Mouse (Mus musculus) urinary bladder, adult 2 months (tissue): Measurements from ENCODE around the gene Fam189a2. TPM values are rescaled to one million over a fixed set of nuclear protein-coding genes. Genes with fewer than 3 reads are reported as not detected.
A peak's percentile ranks its signal among the peaks of the same experiment; 100 is the strongest.

ENCODE experiments used
- DNase-seq: peaks from one replicate; pipeline ENCODE4 v3.0.0; 2022; ENCODE audit warnings: low spot score
- polyA plus RNA-seq: library from polyadenylated mRNA; depleted of rRNA; stranded (reverse); fragments of >200 nt; gene quantifications from 2 replicates; pipeline ENCODE4 v1.2.3, GENCODE M21; 2012

Fam189a2 gene
- polyA plus RNA-seq, 1 experiment, result 34.3 TPM

DNA sequence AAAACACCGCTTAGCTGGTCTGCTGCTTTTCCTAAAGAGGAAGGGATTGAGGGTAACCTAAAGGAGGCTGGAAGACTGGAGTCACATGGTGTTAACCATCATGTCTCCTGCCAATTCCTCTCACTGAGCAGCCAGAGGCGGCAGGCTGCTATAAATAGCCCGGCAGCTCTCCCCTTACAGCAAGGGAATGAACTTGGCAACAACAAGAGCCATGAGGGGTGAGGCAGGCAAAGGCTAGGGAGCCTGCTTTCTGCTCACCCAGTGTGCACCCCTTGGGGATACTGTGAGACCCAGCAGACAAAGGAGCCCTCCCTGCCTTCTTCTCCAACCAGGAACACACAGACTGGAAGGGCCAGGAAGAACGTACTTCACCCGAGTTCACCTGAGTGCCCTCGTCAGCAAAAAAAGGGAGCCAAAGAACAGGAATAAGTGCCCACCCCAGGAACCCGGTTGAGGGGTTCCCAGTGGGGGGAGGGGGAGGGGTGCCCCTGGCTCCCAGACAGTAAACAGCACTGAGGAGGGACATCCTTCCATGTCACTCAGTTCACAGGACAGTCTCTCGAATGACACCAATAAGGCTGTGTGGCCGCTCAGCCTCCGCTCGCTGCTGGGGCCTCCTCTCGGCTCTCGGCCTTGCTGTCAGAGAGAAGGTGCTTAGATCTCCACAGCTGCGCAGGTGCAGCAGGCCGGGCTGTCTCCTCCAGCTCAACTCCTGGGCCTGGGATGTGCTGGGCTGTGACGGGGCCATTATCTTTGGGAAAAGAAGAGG lies 57.8 kb downstream of the Fam189a2 start:
- DNase-seq, result no peak

GRCm38 (mm10) chr19:23971391-23971790 lies 59.4 kb downstream of the Fam189a2 start:
- DNase-seq, result no peak

GRCm38 (mm10) chr19:23970374-23970773 lies 60.4 kb downstream of the Fam189a2 start:
- no peak for DNase-seq

- no peak for DNase-seq
Measured at GRCm38 (mm10) chr19:23968862-23969225, 62.0 kb downstream of the Fam189a2 start.

GRCm38 (mm10) chr19:23968125-23968861 lies 62.5 kb downstream of the Fam189a2 start:
- DNase-seq, result no peak

- no peak for DNase-seq
Measured at GRCm38 (mm10) chr19:23967156-23967555, 63.7 kb downstream of the Fam189a2 start.

- DNase-seq, result no peak
Measured at GRCm38 (mm10) chr19:23966376-23966775, 64.4 kb downstream of the Fam189a2 start.

GRCm38 (mm10) chr19:23964401-23964910 lies 66.4 kb downstream of the Fam189a2 start:
- no peak for DNase-seq

DNA sequence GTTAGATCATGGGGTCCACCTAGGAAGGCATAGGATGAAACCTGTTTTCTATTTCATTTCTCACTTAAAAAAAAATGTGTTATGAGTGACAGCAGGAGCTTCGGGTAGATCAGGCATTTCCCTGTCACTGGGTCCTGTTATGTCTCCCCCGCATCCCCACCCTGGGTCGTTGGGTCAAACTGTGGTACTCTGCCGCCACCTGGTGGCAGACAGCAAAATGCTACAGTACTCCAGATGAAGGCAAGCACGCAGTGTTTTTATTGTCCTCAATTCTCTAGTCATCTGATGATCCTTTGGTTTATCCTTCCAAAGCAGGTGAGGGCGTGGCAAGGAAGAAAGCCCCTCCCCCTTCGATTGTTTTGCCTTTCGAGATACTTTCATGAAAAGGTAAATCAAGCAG lies 69.3 kb downstream of the Fam189a2 start:
- peak; percentile 46 for DNase-seq

GRCm38 (mm10) chr19:23960831-23961447 lies 69.9 kb downstream of the Fam189a2 start:
- no peak for DNase-seq

- DNase-seq, result no peak
Measured at GRCm38 (mm10) chr19:23960275-23960674, 70.5 kb downstream of the Fam189a2 start.

GRCm38 (mm10) chr19:23959870-23960269 lies 70.9 kb downstream of the Fam189a2 start:
- DNase-seq, result no peak

GRCm38 (mm10) chr19:23958925-23959324 lies 71.9 kb downstream of the Fam189a2 start:
- no peak for DNase-seq

DNA sequence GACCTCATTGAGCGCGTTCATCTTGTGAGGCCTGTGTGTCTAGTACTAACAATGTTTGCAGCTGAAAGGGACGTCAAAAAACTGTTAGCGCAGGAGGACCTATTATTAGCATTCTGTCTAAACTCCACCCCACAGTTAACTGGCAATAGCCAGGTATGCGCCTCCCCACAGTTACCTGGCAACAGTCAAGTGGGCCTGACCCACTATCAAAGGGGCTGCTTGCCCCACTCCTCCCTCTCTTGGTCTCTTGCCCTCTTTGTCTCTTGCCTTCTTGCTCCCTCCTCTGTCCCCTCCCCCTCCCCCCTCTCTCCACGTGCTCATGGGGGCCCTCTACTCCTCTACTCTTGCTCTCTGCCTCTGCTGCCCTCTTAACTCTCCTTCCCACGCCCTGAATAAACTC lies 73.3 kb downstream of the Fam189a2 start:
- no peak for DNase-seq

DNA sequence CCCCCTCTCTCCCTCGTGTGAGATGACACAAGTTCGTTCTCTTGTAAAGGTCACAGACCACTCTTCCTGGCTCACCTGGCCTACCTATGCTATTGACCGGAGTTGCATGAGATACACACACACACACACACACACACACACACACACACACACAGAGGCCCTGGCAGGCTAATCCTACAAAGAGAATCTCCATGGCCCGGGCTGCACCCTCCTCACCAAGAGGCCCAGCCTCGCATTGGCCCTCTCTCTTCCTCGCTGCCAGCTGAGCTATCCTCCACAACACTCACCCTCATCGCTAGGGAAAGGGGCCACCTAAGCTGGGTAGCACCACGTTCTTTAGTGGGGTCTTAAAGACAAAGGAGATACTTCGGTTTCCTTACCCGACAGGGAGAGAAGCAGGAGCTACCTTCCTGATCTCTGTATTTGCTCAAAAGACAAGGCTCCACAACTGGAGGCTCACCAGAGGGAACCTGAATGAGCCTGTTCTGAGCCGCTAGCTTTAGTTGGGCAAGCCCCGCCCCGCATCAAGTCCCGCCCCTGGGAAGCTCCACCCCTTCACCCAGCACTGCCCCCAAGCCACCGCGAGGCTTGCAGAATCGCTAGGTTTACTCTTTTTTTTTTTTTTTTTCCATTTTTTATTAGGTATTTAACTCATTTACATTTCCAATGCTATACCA lies 74.4 kb downstream of the Fam189a2 start:
- DNase-seq, result no peak

DNA sequence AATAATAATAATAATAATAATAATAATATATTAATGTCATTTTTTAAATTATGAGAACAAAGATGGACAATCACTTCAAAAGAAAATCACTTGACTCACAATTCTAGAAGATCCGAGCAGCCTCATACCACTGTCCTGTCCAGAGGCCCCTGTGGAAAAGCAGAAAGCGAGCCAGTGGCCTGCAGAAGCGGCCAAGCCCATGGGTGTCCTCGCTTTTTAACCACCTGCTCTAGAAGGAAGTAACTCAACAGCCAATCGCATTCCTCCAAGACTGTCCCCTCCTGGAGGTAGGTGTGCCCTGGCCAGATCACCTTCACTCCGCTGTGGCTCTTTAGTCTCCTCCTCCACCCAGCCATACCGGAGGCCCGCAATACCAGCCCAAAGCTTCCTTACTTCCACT lies 75.4 kb downstream of the Fam189a2 start:
- DNase-seq, result no peak

GRCm38 (mm10) chr19:23948301-23949000 lies 82.4 kb downstream of the Fam189a2 start:
- no peak for DNase-seq

- DNase-seq, result no peak
Measured at GRCm38 (mm10) chr19:23947871-23948270, 82.9 kb downstream of the Fam189a2 start.

GRCm38 (mm10) chr19:23946751-23947150 lies 84.1 kb downstream of the Fam189a2 start:
- DNase-seq, result no peak

GRCm38 (mm10) chr19:23946026-23946685 lies 84.7 kb downstream of the Fam189a2 start:
- DNase-seq, result no peak

GRCm38 (mm10) chr19:23942886-23943285 lies 87.9 kb downstream of the Fam189a2 start:
- no peak for DNase-seq
